Mouse (Mus musculus): ENCODE results near the gene Ehd1.
"Not testable (repeated sequence)": the region's sequence is repeated elsewhere in the genome, so short reads cannot be mapped to it uniquely, and the experiment has no call there.

The Ehd1 gene

GRCm38 (mm10) chr19:6304787-6305516, 28.4 kb downstream of the Ehd1 start:
- peak; percentile 82 for DNase-seq

- no peak for DNase-seq
These were observed 29.1 kb downstream of the Ehd1 start for GRCm38 (mm10) chr19:6305517-6306115.

- peak; percentile 43 for DNase-seq
These were observed 29.6 kb downstream of the Ehd1 start, which contains the start of gene Cdc42bpg for GRCm38 (mm10) chr19:6306137-6306551. Gene Cdc42bpg (plus strand): TSS chr19:6306456.

- DNase-seq: peak; percentile 65
These were observed 30.1 kb downstream of the Ehd1 start for GRCm38 (mm10) chr19:6306586-6306985.

DNA sequence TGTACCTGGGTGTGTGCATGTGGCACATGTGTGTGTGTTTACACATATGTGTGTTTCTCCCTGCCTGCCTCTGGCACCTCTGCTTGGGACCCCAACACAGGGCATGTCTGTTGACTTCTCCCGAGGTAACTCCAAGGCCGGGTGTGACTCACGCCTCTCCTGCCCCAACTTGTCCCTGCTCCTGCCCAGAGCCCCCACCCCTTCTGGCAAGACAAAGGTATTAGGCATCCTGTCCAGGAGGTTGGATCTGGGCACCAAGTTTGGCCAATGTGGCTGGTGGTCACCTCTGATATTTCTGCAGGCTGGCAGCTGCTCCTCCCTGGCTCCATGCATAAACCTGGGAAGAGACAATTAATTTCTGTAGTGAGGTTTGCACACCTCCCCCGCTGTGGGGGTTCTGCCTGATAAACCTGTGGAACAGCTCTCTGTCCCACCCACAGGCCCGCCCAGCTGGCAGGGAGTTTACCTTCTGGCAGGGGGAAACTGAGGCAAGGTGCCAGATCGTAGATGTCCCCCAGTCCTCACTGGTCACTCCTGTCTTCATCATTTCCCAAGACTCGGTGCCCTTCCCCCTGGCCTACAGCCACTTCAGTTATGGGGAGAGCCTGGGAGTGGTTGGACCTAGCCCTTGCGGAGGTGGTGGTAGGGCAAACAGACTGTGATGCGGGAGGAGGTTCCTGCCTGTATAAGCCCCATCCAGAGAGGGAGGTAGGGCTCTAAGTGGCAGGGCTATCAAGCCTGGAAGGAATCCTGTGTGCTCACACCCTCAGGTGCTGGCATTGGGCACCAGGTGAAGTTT, 31.4 kb downstream of the Ehd1 start:
- DNase-seq: no peak

GRCm38 (mm10) chr19:6310181-6310580, 33.7 kb downstream of the Ehd1 start:
- DNase-seq: no peak

DNA sequence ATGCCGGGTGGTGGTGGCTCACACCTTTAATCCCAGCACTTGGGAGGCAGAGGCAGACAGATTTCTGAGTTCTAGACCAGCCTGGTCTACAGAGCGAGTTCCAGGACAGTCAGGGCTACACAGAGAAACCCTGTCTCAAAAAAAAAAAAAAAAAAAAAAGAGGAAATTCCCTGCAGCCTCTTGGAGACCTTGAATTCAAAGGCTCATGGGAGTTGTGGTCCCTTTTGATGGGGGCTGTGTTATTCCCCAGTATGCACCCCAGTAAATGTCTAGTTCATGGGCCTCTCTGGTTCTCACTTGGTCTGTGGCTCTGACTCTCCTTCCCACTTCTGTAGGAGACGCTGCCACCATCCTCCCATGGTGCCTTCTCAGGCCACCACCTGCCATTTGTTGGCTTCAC, 35.3 kb downstream of the Ehd1 start:
- DNase-seq: not testable (repeated sequence)

DNA sequence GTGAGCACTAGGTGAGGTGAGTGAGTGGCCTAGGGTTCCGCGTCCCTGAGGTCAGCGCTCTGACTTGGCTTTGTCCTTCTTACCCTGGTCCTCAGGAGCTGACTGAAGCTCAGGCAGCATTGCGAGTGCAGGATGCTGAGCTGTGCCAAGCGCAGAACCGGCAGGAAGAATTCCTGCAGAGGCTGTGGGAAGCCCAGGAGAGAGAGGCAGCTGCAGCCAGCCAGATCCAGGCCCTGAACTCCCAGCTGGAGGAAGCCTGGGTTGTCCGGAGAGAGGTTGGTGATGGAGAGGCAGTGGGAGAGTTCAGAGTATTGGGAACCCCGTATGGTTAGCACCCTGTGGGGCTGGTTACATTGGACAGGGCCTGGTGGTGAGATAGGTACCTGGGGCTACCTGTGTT, 37.3 kb downstream of the Ehd1 start:
- DNase-seq: no peak

- DNase-seq: no peak
These were observed 38.0 kb downstream of the Ehd1 start for GRCm38 (mm10) chr19:6314513-6314912.

DNA sequence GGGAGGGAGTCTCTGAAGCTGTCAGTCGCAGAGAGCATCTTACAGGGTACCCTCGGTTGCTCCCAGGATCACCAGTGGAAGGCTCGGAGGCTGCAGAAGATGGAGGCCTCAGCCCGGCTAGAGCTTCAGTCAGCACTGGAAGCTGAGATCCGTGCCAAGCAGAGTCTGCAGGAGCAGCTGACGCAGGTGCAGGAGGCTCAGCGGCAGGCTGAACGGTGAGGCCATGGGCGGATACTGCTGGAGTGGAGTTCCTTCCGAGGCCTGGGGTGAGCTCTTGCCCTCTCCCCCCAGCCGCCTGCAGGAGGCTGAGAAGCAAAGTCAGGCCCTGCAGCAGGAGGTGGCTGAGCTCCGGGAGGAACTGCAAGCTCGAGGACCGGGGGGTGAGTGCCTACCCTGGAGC, 39.0 kb downstream of the Ehd1 start:
- no peak for DNase-seq

- no peak for DNase-seq
These were observed 41.6 kb downstream of the Ehd1 start for GRCm38 (mm10) chr19:6318145-6318544.

GRCm38 (mm10) chr19:6321358-6321757, 44.8 kb downstream of the Ehd1 start:
- DNase-seq: no peak

- no peak for DNase-seq
These were observed 45.5 kb downstream of the Ehd1 start for GRCm38 (mm10) chr19:6321786-6322621.

DNA sequence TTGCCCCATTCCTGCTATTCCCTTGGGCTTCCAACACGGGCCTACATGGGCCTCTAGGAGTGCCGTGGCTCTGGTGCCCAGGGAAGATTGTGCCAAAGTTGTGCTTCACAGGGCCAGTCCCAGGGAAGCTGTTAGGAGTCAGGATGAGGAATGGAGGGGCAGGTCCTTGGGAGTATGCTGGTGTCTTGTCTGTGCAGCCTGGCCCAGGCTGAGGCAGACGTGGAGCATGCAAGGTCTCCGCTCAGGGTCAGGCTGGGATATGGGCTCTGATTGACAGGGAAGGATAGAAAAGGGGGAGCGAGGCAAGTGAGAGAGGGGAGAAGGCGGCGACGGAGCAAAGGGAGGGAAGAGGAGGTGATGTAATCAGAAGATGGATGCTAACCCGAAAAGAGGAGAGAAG, 48.2 kb downstream of the Ehd1 start:
- no peak for DNase-seq

DNA sequence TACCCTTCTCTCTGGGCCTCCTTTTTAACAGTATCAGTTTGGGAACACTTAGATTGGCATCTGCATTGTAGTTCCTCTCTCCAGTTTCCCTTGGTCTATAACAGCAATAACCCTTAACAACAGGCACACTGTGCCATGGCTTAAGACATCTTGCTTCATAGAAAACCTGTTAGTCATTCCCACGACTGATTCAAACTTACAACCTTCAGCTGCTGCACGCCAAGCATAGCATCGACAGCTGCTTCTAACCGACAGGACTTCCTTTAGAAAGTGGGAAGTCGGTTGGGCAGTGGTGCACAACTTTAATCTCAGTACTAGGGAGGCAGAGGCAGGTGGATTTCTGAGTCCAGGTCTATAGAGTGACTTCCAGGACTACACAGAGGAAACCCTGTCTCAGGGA, 54.7 kb downstream of the Ehd1 start:
- DNase-seq: no peak

GRCm38 (mm10) chr19:6331719-6332516, 55.4 kb downstream of the Ehd1 start:
- DNase-seq: no peak

DNA sequence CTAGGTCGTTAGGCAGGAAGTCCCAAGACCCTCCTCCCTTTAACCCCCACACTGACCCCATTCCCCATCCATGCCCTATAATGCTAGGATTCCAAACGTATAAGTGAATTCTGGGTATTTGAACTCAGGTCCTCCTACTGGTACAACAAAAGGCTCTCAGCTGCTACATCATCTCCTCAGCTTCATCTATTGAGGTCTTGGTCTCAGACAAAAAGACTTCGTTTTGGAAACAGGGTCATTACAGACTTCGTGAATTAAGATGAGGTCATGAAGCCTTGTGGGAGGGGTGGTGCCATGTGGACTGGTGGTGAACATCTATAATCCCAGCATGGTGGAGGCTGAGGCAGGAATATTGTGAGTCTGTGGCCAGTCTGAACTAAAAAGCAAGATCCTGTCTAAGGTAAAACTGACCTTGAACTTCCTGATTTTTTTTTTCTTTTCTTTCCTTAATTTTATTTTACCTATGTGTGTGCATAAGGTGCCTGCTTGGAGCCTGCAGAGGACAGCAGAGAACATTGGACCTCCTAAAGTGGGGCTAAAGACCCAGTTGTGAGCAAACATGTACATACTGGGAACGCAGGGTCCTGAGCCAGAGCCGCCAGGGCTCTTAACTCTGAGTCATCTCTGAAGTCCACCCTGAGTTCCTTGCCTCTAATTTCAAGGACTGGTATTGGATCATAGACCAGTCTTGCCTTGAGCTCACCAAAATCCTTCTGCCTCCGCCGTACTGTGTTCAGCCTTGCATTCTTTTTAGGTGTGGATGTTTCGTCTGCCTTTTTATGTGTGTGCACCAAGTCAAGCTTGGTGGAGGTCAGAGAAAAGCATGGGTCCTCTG, 57.5 kb downstream of the Ehd1 start:
- no peak for DNase-seq

DNA sequence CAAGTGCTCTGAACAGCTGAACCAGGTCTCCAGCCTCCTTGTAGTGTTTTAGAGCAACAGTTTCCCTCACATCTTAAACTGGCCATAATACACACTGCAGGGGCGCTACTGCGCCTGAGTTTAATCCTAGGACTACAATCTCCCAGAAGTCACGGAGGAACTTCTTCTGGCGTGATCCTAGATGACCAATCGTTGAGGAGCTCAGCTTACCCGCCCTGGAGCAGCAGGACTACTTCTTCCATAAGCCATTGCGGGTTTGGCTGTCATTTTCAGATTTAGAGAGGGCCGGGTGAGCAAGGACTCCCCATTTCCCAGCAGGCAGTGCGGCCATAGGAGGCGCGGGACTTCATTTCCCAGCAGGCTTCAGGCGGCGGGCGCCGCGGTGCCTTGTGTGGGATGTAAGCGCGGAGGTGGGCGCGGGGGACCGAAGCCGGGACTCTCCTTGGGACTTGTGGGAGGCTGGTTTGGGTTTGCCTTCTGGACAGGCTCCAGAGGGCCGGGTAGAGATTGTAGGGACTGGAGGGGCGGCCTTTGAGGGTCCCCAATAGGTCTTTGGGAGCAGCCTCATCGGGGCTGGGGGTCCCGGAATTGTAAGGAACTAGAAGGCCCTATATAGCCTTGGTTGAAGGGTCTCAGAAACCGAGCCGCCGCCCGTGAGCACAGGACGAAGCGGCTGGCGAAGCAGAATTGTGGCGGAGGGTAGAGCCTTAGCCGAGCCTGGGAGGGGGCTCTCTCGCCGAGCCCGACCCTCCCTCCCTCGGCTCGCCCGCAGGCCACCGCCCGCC, 58.3 kb downstream of the Ehd1 start, which contains the start of gene Men1:
Men1 (plus strand) TSS at position 307 of the 785 bp plus-strand sequence.
- peak; percentile 91 for DNase-seq

DNA sequence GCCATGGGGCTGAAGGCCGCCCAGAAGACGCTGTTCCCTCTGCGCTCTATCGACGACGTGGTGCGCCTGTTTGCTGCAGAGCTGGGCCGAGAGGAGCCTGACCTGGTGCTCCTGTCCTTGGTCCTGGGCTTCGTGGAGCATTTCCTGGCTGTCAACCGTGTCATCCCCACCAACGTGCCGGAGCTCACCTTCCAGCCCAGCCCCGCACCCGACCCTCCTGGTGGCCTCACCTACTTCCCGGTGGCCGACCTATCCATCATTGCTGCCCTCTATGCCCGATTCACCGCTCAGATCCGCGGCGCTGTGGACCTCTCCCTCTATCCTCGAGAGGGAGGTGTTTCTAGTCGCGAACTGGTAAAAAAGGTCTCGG, 58.9 kb downstream of the Ehd1 start:
- DNase-seq: no peak

- no peak for DNase-seq
These were observed 60.4 kb downstream of the Ehd1 start for GRCm38 (mm10) chr19:6336920-6337319.
